Mouse (Mus musculus): Measurements from ENCODE around the gene Olfr1472. TPM values are rescaled to one million over a fixed set of nuclear protein-coding genes. Genes with fewer than 3 reads are reported as not detected.

The Olfr1472 gene
- total RNA-seq (2023) = not detected

DNA sequence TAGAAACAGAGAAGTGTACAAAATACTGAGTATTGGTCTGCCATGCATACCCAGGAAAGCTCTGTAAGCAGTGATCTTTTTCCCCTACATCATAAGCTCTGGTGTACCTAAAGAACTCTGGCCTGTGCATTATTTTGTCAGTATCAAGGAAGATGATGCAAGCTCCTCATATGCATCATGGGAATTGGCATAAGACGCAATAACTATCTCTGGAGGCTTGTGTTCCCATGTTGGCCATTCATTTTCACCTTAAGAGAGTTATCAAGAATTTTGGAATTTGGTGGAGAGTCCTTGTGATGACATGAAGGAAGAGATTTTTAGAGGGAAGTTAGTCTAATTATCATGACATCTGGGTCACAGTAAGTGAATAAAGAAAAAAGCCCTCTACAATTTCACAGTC, at the start of gene Olfr1472:
TSS of gene Olfr1472 (minus strand) at position 101 of the 400 bp plus-strand sequence.

DNA sequence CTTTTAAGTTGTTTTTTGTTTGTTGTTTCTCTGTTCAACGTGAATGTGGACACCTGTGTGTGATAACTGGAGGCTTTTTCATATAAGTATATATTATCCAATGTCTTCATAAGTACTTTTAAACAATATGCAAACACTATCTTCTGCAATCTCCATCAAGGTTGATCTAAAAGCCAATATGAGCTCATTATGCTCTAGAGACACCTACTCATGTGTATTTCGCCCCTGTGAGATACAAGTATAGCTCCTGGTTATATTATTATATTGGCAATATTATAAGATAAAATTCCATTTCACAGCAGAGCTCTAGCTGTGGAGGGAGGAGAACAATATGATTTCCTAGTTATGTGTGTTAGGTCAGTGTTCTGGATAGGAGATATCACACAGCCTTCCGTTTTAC, 44.4 kb upstream of the Olfr1472 start, which contains the start of gene Olfr1477:
TSS of gene Olfr1477 (plus strand) at position 301 of the 400 bp plus-strand sequence.

GRCm38 (mm10) chr19:13480096-13480495, 24.2 kb upstream of the Olfr1472 start, which contains the start of gene Olfr1475:
Gene Olfr1475 (minus strand): TSS chr19:13480196.

GRCm38 (mm10) chr19:13469265-13469664, 13.4 kb upstream of the Olfr1472 start, which contains the start of gene Olfr1474:
Gene Olfr1474 (plus strand): TSS chr19:13469565.

DNA sequence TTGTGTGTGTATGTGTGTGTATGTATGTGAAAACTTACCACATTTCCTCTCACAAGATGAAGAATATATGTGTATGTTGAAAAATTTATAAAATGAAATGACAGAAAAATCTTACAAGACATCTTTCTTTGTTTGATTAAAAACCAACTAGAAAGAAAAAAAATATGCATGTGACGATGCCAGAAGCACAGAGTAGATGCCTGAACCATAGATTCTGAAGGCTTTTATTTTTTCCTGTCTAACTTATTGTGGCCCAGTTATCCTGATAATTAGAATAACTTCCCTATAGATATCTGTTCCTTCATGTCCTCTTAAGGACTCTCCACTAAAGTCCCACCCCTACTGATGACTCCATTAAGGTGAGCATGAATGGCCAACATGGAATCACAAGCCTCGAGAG, 12.8 kb downstream of the Olfr1472 start, which contains the start of gene Olfr1471:
TSS of gene Olfr1471 (plus strand) at position 301 of the 400 bp plus-strand sequence.

GRCm38 (mm10) chr19:13407549-13407948, 48.3 kb downstream of the Olfr1472 start, which contains the start of gene Olfr1469:
Gene Olfr1469 (plus strand): TSS chr19:13407849.

Other genes starting within 250 kb of the Olfr1472 start
- gene Olfr1463, start 224.8 kb downstream of the Olfr1472 start, total RNA-seq (2023) = not detected
- not detected for gene Olfr1465, start 140.5 kb downstream of the Olfr1472 start, total RNA-seq (2023)
- not detected for gene Olfr1466, start 117.2 kb downstream of the Olfr1472 start, total RNA-seq (2023)
- gene Olfr1467, start 93.8 kb downstream of the Olfr1472 start, total RNA-seq (2023) = not detected
- not detected for gene Olfr1469, start 48.2 kb downstream of the Olfr1472 start, total RNA-seq (2023)
- not detected for gene Olfr1471, start 12.7 kb downstream of the Olfr1472 start, total RNA-seq (2023)
- gene Olfr1474, start 13.5 kb upstream of the Olfr1472 start, total RNA-seq (2023) = not detected
- gene Olfr1475, start 24.1 kb upstream of the Olfr1472 start, total RNA-seq (2023) = not detected
- not detected for gene Olfr1477, start 44.5 kb upstream of the Olfr1472 start, total RNA-seq (2023)
- not detected for gene Olfr1480, start 71.8 kb upstream of the Olfr1472 start, total RNA-seq (2023)
- gene Olfr1484, start 127.4 kb upstream of the Olfr1472 start, total RNA-seq (2023) = not detected
- not detected for gene Olfr1487, start 161.3 kb upstream of the Olfr1472 start, total RNA-seq (2023)
- not detected for gene Olfr1489, start 175.5 kb upstream of the Olfr1472 start, total RNA-seq (2023)
- gene Olfr1490, start 195.0 kb upstream of the Olfr1472 start, total RNA-seq (2023) = not detected
- gene Olfr1491, start 241.2 kb upstream of the Olfr1472 start, total RNA-seq (2023) = not detected

Data from CD4-positive naive resting alpha-beta T cell, adult 76 days (primary cell).